Mouse (Mus musculus): Measurements from ENCODE around the gene Dennd6b. TPM values are rescaled to one million over a fixed set of nuclear protein-coding genes. Genes with fewer than 3 reads are reported as not detected.

Dennd6b gene
- polyA plus RNA-seq (2016; fragmentation: Nextera tagmentation; extraction: Ambion mirVana): 54.6 and 57.7 TPM in 2 replicates

DNA sequence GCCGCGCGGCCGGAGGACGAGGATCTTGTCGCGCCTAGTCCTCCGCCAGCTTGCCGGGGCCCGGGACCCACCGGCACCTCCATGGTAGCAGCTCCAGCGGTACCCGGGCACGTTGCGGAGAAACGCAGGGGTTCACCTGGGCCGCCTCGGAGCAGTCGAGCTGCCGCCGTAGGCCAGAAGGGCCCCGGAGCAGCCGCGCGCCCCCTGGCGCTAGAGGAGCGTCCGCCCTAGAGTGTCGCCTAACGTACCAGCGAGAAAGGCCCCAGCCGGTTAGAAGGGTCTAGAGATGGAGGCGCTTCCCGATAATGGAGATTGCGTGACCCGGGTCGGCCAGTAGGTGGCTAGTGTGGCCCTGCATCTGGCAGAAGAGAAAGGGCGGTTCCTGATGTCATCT is at the start of gene Dennd6b:
Dennd6b (minus strand) TSS at position 184 of the 394 bp plus-strand sequence.
- H3K4me3 ChIP-seq: peak within 1 kb of the TSS; percentile 79
- H3K9me3 ChIP-seq (replicated peaks): no peaks in the 10 kb centered on the region
- peak within 1 kb of the TSS; percentile 98 for H3K9ac ChIP-seq
- WGBS: under 1% methylated on average over 38 of the region's 38 CpGs
- H3K4me2 ChIP-seq (replicated peaks): peak within 1 kb of the TSS; percentile 71
- peak within 1 kb of the TSS; percentile 98 for H3K27ac ChIP-seq
- peaks cover under 1% of the 10 kb centered on the region; the same call in 1 of the 2 replicates for H3K36me3 ChIP-seq
- no peaks in the 10 kb centered on the region for H3K27me3 ChIP-seq
- peaks cover 16% of the 10 kb centered on the region for H3K4me1 ChIP-seq
- ATAC-seq (ENCODE audit: low FRiP score): peak; percentile 98

DNA sequence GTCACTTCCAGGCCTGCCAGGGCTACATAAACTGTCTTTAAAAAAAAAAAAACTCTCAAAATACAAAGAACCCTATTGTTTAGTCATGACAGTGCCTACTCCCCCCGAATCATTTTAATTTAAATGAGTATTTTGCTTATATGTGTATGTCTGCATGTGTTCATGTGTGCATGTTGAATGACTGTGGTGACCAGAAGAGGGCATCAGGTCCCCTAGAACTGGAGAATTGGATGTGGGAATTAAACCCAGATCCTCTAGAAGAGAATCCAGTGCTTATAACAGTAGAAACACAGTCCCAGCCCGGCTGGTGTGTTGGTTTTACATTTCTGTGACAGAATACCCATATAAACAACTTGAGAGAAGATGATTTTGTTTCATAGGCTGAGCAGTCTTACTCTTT is 44.7 kb upstream of the Dennd6b start:
- no peaks in the 10 kb centered on the region for H3K27me3 ChIP-seq
- H3K4me2 ChIP-seq (replicated peaks): no peak overlapping the region
- no peak for ATAC-seq (ENCODE audit: low FRiP score)
- no peak overlapping the region for H3K27ac ChIP-seq
- no peak overlapping the region for H3K4me3 ChIP-seq
- H3K9ac ChIP-seq: no peak overlapping the region
- no peaks in the 10 kb centered on the region for H3K9me3 ChIP-seq (replicated peaks)
- 75% methylated on average over 2 of the region's 2 CpGs for WGBS
- H3K36me3 ChIP-seq: peaks cover 36% of the 10 kb centered on the region
- no peaks in the 10 kb centered on the region for H3K4me1 ChIP-seq

DNA sequence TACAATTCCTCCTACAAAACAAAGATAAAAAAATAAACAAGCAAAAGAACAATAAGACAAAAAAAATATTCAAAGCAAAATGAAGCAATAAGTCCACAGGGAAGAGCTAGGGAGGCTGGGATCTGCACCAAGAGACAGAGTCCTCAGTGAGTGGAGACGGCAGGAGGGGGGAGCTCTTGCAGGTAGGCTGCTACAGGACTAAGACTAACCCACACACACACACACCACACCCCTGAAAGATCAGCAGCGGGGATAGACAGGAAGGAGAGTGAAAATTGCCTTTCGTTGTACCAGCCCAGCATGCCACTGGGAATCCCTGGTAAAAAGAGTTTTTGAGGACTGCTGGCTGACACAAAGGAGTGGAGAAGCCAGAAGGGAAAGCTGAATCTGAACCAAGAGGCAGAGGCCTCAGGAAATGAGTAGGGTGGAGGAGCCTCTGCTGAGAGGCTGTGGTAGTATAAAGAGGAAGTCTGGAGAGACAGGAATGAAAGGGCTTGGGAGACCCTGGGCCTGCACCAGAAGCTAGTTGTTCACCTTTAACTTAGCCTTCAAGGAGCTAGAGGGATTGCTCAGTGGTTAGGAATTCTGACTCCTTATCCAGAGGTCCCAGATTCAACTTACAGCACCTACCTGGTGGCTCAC is 43.6 kb upstream of the Dennd6b start:
- Histone ChIP-seq H3K9me3 (replicated peaks) (no peaks in the 10 kb centered on the region), H3K27me3 (no peaks in the 10 kb centered on the region), H3K4me3 (no peak overlapping the region), H3K4me2 (replicated peaks) (no peak overlapping the region), H3K4me1 (no peaks in the 10 kb centered on the region), H3K9ac (no peak overlapping the region), H3K36me3 (peaks cover 33% of the 10 kb centered on the region), H3K27ac (no peak overlapping the region)
- ATAC-seq (ENCODE audit: low FRiP score): no peak
- 69% methylated on average over 3 of the region's 3 CpGs for WGBS

DNA sequence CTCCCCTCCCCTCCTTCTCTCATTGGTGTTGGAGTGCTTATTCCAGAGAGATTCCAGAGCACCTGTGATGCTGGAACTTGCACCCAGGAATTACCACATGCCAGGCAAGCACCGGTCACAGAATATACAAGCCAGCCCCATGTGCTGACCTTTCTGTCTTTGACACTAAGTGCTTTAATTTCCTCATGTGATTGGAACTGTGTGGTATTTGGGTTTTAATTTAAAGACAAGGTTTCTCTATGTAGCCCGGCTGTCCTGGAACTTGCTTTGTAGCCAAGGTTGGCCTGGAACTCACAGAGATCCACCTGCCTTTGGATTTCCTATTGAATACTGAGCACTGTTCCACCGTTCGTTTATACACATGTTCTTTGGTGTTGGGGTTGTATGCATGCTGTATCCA is 37.8 kb upstream of the Dennd6b start:
- H3K4me2 ChIP-seq (replicated peaks): no peak overlapping the region
- H3K27ac ChIP-seq: no peak overlapping the region
- H3K4me1 ChIP-seq: no peaks in the 10 kb centered on the region
- no peaks in the 10 kb centered on the region for H3K27me3 ChIP-seq
- no peak overlapping the region for H3K4me3 ChIP-seq
- 96% methylated on average over 4 of the region's 4 CpGs for WGBS
- H3K9ac ChIP-seq: no peak overlapping the region
- no peaks in the 10 kb centered on the region for H3K9me3 ChIP-seq (replicated peaks)
- H3K36me3 ChIP-seq: peaks cover 15% of the 10 kb centered on the region; the same call in 1 of the 2 replicates
- no peak for ATAC-seq (ENCODE audit: low FRiP score)

DNA sequence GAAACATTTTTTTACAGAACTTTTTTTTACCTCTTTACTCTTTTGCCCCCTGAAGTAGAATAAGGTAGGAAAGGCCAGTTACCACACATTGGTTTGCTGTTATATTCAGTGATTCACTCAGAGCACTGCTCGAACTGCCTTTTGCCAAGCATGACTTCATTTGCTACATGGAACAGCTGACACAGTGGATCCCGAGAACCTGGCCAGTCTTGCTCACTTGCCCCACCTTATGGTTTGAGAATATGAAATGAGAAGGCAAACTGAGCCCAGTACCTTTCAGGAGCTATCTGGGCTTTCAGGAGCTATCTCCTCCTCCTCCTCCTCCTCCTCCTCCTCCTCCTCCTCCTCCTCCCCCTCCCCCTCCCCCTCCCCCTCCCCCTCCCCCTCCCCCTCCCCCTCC is 37.3 kb upstream of the Dennd6b start:
- 49% methylated on average over 2 of the region's 2 CpGs for WGBS
- no peak overlapping the region for H3K27ac ChIP-seq
- no peak for ATAC-seq (ENCODE audit: low FRiP score)
- H3K9ac ChIP-seq: no peak overlapping the region
- H3K4me2 ChIP-seq (replicated peaks): no peak overlapping the region
- no peaks in the 10 kb centered on the region for H3K9me3 ChIP-seq (replicated peaks)
- H3K27me3 ChIP-seq: no peaks in the 10 kb centered on the region
- no peak overlapping the region for H3K4me3 ChIP-seq
- H3K4me1 ChIP-seq: no peaks in the 10 kb centered on the region
- H3K36me3 ChIP-seq: peaks cover 15% of the 10 kb centered on the region; the same call in 1 of the 2 replicates

DNA sequence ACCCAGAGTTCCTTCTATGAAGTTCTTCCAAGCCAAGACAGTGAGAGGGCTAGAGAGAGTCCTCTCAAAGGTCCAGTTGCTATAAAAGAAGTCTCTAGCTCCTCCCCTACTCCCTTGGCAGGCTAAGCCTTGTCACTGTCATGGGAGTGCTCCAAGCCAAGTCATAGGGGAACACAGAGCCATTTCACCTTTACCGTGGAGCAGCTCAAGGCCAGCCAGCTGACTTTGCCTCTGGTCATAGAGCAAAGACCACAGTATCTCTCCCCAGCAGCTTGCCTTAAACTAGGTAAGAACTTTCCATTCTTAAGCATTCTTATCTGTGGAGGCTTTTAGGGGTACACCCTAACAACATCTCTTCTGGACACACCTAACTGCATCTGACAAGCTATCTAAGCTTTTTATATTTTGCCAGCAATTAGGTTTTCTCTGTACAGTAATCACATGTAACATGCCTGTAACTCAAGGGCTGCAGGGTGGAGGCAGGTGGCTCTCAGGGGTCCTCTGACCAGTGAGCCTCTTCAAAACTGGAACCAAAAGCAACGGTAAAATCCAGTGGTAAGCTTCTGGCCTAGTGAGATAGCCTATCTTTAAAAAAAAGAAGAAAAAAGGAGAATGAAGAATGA is 19.4 kb upstream of the Dennd6b start:
- ATAC-seq (ENCODE audit: low FRiP score): no peak
- H3K27ac ChIP-seq: no peak overlapping the region
- WGBS: 91% methylated on average over 2 of the region's 2 CpGs
- no peaks in the 10 kb centered on the region; the same call in 1 of the 2 replicates for H3K9me3 ChIP-seq (replicated peaks)
- H3K4me3 ChIP-seq: no peak overlapping the region
- H3K27me3 ChIP-seq: no peaks in the 10 kb centered on the region
- peaks cover 24% of the 10 kb centered on the region for H3K4me1 ChIP-seq
- peaks cover 18% of the 10 kb centered on the region for H3K36me3 ChIP-seq
- H3K4me2 ChIP-seq (replicated peaks): no peak overlapping the region
- H3K9ac ChIP-seq: no peak overlapping the region

DNA sequence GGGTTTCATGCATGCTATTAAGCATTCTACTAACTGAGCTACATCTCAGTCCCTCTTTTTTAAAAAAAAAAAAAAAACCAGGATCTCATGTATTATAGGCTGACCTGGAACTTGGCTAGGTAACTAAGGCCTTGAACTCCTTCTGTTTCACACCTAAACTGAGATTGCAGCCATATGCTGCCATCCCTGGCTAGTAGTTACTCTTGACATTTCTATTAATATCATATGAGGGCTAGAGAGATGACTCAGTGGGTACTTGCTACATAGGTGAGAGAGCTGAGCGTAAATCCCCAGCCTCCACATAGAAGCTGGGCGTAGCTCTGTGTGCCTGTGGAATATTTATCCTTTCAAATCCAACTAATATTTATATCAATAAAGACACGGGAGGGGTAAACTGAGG is 18.7 kb upstream of the Dennd6b start:
- no peak for ATAC-seq (ENCODE audit: low FRiP score)
- Histone ChIP-seq H3K4me3 (no peak overlapping the region), H3K36me3 (peaks cover 18% of the 10 kb centered on the region), H3K4me1 (peaks cover 24% of the 10 kb centered on the region), H3K27ac (no peak overlapping the region), H3K4me2 (replicated peaks) (no peak overlapping the region), H3K9me3 (replicated peaks) (no peaks in the 10 kb centered on the region; the same call in 1 of the 2 replicates), H3K27me3 (no peaks in the 10 kb centered on the region), H3K9ac (no peak overlapping the region)
- WGBS: 96% methylated on average over 3 of the region's 3 CpGs

DNA sequence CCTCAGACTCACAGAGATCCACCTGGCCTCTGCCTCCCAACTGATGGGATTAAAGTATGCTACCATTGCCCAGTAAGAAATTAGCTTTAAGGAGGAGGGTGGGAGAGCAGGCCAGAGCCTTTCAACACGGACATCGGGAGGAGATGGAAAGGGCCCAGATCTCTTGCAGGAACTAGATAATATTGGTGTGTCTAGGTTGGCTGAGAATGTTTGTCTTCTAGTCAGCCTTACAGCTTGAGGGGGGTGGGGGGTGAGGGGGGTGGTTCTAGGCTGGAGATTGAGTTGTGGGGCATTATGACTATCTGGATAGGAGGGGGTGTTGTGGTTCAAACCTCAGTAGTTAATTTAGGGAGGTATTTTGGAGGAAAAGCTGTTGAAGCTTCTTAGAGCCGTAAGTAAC is 17.2 kb upstream of the Dennd6b start:
- ATAC-seq (ENCODE audit: low FRiP score): no peak
- Histone ChIP-seq H3K4me3 (no peak overlapping the region), H3K27ac (no peak overlapping the region), H3K9ac (no peak overlapping the region), H3K9me3 (replicated peaks) (no peaks in the 10 kb centered on the region; the same call in 1 of the 2 replicates), H3K4me2 (replicated peaks) (peak overlapping the region; percentile 34), H3K27me3 (no peaks in the 10 kb centered on the region), H3K4me1 (peaks cover 24% of the 10 kb centered on the region), H3K36me3 (peaks cover 18% of the 10 kb centered on the region)
- WGBS: 91% methylated on average over 3 of the region's 3 CpGs

DNA sequence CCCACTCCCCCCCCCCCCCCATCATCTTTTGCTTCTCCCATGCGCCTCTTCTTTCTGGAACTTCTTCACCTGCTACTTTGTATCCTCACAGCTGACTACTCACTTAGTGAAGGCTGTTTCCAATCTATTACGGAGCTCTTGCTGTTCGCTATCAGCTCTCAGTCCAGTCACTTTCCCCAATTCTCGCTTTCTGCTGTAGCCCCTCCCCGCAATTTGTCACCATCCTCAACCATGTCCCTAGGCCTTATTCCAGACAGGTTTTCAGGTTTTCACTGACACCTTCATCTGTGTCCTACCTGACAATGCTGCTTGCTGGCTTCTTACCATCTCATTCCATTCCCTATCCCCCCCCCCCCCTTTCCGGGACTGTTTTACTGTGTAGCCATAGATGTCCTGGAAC is 16.2 kb upstream of the Dennd6b start:
- 54% methylated on average over 6 of the region's 6 CpGs for WGBS
- no peaks in the 10 kb centered on the region for H3K27me3 ChIP-seq

DNA sequence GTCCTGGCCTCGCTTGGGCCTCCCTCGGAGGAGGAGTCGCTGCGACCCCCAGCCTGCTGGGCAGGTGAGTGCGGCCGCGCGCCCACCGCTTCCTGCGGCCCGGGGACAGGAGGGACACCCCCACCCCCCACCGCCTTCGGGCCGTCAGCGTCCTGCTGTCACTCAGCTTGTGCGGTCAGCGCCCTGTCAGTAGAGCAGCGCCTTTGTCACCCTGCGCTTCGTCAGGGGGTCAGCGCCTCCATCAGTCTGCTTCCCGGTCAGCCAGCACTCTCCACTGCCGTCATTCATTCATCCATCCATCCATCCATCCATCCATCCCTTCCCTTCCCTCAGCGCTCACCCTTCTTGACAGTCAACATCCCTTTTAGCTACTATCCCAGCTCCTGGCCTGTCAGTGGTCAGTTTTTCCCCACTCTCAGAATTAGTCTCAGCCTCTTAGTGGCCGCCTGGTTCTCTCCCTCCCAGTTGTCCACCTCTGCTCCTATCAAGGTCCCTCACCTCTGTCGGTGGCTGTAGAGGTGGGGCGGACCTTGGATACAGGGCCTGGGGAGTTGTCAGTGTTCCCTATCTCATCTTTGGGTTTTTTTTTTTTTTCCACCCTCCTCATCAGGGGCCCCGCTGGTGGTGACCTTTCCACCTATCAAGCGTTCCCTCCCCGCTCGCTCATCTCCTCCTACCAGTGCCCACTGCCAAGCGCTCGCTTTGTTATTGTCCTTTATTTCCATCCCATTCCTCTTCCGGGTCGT is 15.6 kb upstream of the Dennd6b start:
- H3K36me3 ChIP-seq: peaks cover 16% of the 10 kb centered on the region
- H3K9me3 ChIP-seq (replicated peaks): no peaks in the 10 kb centered on the region; the same call in 1 of the 2 replicates
- peaks cover 24% of the 10 kb centered on the region for H3K4me1 ChIP-seq
- WGBS: 1% methylated on average over 30 of the region's 35 CpGs
- H3K27ac ChIP-seq: peak overlapping the region; percentile 97
- ATAC-seq (ENCODE audit: low FRiP score): peak; percentile 52
- H3K9ac ChIP-seq: peak overlapping the region; percentile 99
- no peaks in the 10 kb centered on the region for H3K27me3 ChIP-seq
- peak overlapping the region; percentile 83 for H3K4me2 ChIP-seq (replicated peaks)
- H3K4me3 ChIP-seq: peak overlapping the region; percentile 94

More for the DNA sequence above, 16.2 kb upstream of the Dennd6b start:
- H3K36me3 ChIP-seq: peaks cover 18% of the 10 kb centered on the region
- H3K4me1 ChIP-seq: peaks cover 24% of the 10 kb centered on the region
- peak overlapping the region; percentile 99 for H3K9ac ChIP-seq
- 0 out of 2 replicates have a peak overlapping the region, but pooled peaks have one; percentile 97 for H3K27ac ChIP-seq
- peak overlapping the region; percentile 83 for H3K4me2 ChIP-seq (replicated peaks)
- H3K4me3 ChIP-seq: peak overlapping the region; percentile 94
- no peaks in the 10 kb centered on the region; the same call in 1 of the 2 replicates for H3K9me3 ChIP-seq (replicated peaks)
- peak; percentile 5; the same call in 1 of the 2 replicates for ATAC-seq (ENCODE audit: low FRiP score)

DNA sequence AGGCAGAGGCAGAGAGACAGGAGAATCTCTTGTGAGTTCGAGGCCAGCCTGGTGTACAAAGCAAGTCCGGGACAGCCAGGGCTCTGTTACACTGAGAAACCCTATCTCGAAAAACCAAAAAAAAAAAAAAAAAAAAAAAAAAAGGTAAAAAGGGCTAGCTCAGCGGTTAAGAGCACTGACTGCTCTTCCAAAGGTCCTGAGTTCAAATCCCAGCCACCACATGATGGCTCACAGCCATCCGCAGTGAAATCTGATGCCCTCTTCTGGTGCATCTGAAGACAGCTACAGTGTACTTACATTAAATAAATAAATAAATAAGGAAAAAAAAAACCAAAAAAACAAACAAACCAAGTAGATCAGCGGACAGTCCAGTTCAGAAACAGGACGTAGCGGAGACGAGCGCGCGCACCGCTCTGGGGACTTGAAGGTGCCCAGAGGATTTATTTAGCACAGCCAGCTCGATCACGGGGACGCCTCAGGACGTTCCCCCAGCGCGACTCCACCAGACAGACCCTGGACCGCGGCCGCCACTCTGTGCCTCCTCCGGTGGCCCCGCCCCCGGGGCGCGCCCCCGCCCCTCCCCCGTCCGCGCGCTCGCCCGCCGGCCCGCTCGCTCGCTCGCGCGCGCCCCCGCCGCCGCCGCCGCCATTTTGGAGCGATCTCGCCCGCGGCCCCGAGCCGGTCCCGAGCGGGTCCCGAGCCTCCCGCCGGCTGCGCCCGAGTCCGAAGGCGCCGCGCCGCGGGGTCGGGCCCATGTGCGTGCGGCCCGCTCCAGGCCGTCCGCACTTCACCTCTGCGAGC is 14.8 kb upstream of the Dennd6b start, which contains the start of gene Ppp6r2:
Ppp6r2 (plus strand) TSS at position 639 of the 801 bp plus-strand sequence.
- 4% methylated on average over 50 of the region's 73 CpGs for WGBS
- peak within 1 kb of the TSS; percentile 97 for H3K27ac ChIP-seq
- H3K27me3 ChIP-seq: no peaks in the 10 kb centered on the region
- H3K4me3 ChIP-seq: peak within 1 kb of the TSS; percentile 94
- H3K36me3 ChIP-seq: peaks cover 8% of the 10 kb centered on the region
- peak within 1 kb of the TSS; percentile 83 for H3K4me2 ChIP-seq (replicated peaks)
- ATAC-seq (ENCODE audit: low FRiP score): peak; percentile 89
- H3K9ac ChIP-seq: peak within 1 kb of the TSS; percentile 99
- H3K9me3 ChIP-seq (replicated peaks): no peaks in the 10 kb centered on the region
- H3K4me1 ChIP-seq: peaks cover 24% of the 10 kb centered on the region

Measured in hindbrain, embryonic 12.5 days (tissue).